Comparison of ENCODE assay signal across 8 mouse cellular contexts in genomic region chr16:20301770-20302649, GRCm38 (mm10). TPM values are rescaled to one million over a fixed set of nuclear protein-coding genes. Genes with fewer than 3 reads are reported as not detected.
DNase-seq lines count a peak whose midpoint lies in the region; ATAC-seq and TF ChIP-seq lines count a peak whose summit lies in the region.

TSS of gene Parl (minus strand) at chr16:20302387.

- H3K27ac ChIP-seq in heart, embryonic 11.5 days (ENCODE audit: low read depth, low read length): peak within 1 kb of the TSS; percentile 64
- peak within 1 kb of the TSS; percentile 74 for H3K27ac ChIP-seq in kidney, embryonic 16.5 days (ENCODE audit: low read length)
- H3K27ac ChIP-seq in liver, embryonic 11.5 days (ENCODE audit: low read depth, low read length): peak within 1 kb of the TSS; percentile 71
- peak within 1 kb of the TSS; percentile 85 for H3K27ac ChIP-seq in stomach, embryonic 14.5 days (ENCODE audit: low read length)

- H3K9me3 ChIP-seq in erythroblast, embryonic 14.5 days (ENCODE audit: control insufficient read depth, low read length): no peaks in the 10 kb centered on the region
- no peaks in the 10 kb centered on the region for H3K9me3 ChIP-seq in heart, embryonic 11.5 days (replicated peaks; ENCODE audit: control insufficient read depth, low read length)
- no peaks in the 10 kb centered on the region for H3K9me3 ChIP-seq in kidney, embryonic 16.5 days (ENCODE audit: low read length)
- no peaks in the 10 kb centered on the region for H3K9me3 ChIP-seq in liver, embryonic 11.5 days (ENCODE audit: control insufficient read depth, low read length)
- H3K9me3 ChIP-seq in stomach, embryonic 14.5 days (ENCODE audit: control insufficient read depth, low read depth, low read length): no peaks in the 10 kb centered on the region

- WGBS in heart, embryonic 11.5 days (ENCODE audit: insufficient replicate concordance): under 1% methylated on average over 52 of the region's 52 CpGs
- WGBS in kidney, embryonic 16.5 days: under 1% methylated on average over 52 of the region's 52 CpGs
- under 1% methylated on average over 51 of the region's 52 CpGs for WGBS in liver, embryonic 11.5 days
- under 1% methylated on average over 51 of the region's 52 CpGs for WGBS in stomach, embryonic 14.5 days

- H3ac ChIP-seq in C2C12 (ENCODE audit: control insufficient read depth, insufficient read length, low read depth): peak within 1 kb of the TSS; percentile 87

- H3K4me1 ChIP-seq in erythroblast, embryonic 14.5 days (ENCODE audit: control insufficient read depth): peaks cover 28% of the 10 kb centered on the region
- peaks cover 12% of the 10 kb centered on the region; the same call in 1 of the 2 replicates for H3K4me1 ChIP-seq in heart, embryonic 11.5 days (ENCODE audit: control insufficient read depth, insufficient read depth, low read length)
- peaks cover 15% of the 10 kb centered on the region for H3K4me1 ChIP-seq in kidney, embryonic 16.5 days (ENCODE audit: insufficient read depth, low read length)
- peaks cover 17% of the 10 kb centered on the region for H3K4me1 ChIP-seq in liver, embryonic 11.5 days (replicated peaks; ENCODE audit: control insufficient read depth, insufficient read depth, low read length)
- H3K4me1 ChIP-seq in stomach, embryonic 14.5 days (ENCODE audit: control insufficient read depth, insufficient read depth, low read length): peaks cover 8% of the 10 kb centered on the region; the same call in 1 of the 2 replicates

- peak; percentile 80 for ATAC-seq in heart, embryonic 11.5 days (replicated peaks; ENCODE audit: insufficient number of reproducible peaks, low FRiP score, low TSS enrichment)
- peak; percentile 88 for ATAC-seq in kidney, embryonic 16.5 days (ENCODE audit: low FRiP score, low TSS enrichment)
- peak; percentile 92 for ATAC-seq in liver, embryonic 11.5 days (replicated peaks; ENCODE audit: low FRiP score)
- peak; percentile 88 for ATAC-seq in stomach, embryonic 14.5 days (ENCODE audit: insufficient number of reproducible peaks, insufficient read depth, low FRiP score, low read depth)

- peak; percentile 45; the same call in 1 of the 2 replicates for TF ChIP-seq POLR2A in brain, embryonic 14.5 days (IDR thresholded peaks at IDR 0.05; ENCODE audit: borderline replicate concordance, extremely low read depth, insufficient read depth, insufficient read length, poor library complexity, severe bottlenecking)

- peaks cover 53% of the 10 kb centered on the region for H3K79me2 ChIP-seq in C2C12 (ENCODE audit: control insufficient read depth, insufficient read depth)

- no peaks in the 10 kb centered on the region for H3K27me3 ChIP-seq in C2C12 (ENCODE audit: control insufficient read depth, insufficient read depth, insufficient read length)
- no peaks in the 10 kb centered on the region for H3K27me3 ChIP-seq in erythroblast, embryonic 14.5 days (ENCODE audit: control insufficient read depth)
- H3K27me3 ChIP-seq in heart, embryonic 11.5 days (ENCODE audit: control insufficient read depth, insufficient read depth, low read length): no peaks in the 10 kb centered on the region
- no peaks in the 10 kb centered on the region for H3K27me3 ChIP-seq in kidney, embryonic 16.5 days (ENCODE audit: insufficient read depth, low read length)
- no peaks in the 10 kb centered on the region; the same call in 1 of the 2 replicates for H3K27me3 ChIP-seq in liver, embryonic 11.5 days (replicated peaks; ENCODE audit: control insufficient read depth, insufficient read depth, low read length)
- H3K27me3 ChIP-seq in stomach, embryonic 14.5 days (ENCODE audit: control insufficient read depth, insufficient read depth, low read length): no peaks in the 10 kb centered on the region

- peak within 1 kb of the TSS; percentile 73 for H3K4me2 ChIP-seq in heart, embryonic 11.5 days
- H3K4me2 ChIP-seq in kidney, embryonic 16.5 days (replicated peaks; ENCODE audit: low read depth, low read length): peak within 1 kb of the TSS; percentile 83
- H3K4me2 ChIP-seq in liver, embryonic 11.5 days: peak within 1 kb of the TSS; percentile 87
- peak within 1 kb of the TSS; percentile 90 for H3K4me2 ChIP-seq in stomach, embryonic 14.5 days (replicated peaks; ENCODE audit: low read depth, low read length)

- peaks cover 23% of the 10 kb centered on the region for H3K36me3 ChIP-seq in C2C12 (ENCODE audit: control insufficient read depth, insufficient read depth)
- peaks cover 11% of the 10 kb centered on the region for H3K36me3 ChIP-seq in erythroblast, embryonic 14.5 days (ENCODE audit: control insufficient read depth)
- H3K36me3 ChIP-seq in heart, embryonic 11.5 days (ENCODE audit: control insufficient read depth, insufficient read depth, low read length): peaks cover under 1% of the 10 kb centered on the region; the same call in 1 of the 2 replicates
- H3K36me3 ChIP-seq in kidney, embryonic 16.5 days (ENCODE audit: insufficient read depth, low read length): peaks cover 3% of the 10 kb centered on the region; the same call in 1 of the 2 replicates
- 0 out of 2 replicates have a peak, but pooled peaks cover 1% of the 10 kb centered on the region for H3K36me3 ChIP-seq in liver, embryonic 11.5 days (ENCODE audit: control insufficient read depth, insufficient read depth, low read length)
- H3K36me3 ChIP-seq in stomach, embryonic 14.5 days (ENCODE audit: control insufficient read depth, insufficient read depth, low read length): peaks cover 2% of the 10 kb centered on the region

- peak; percentile 87 for TF ChIP-seq CTCF in C2C12 (IDR thresholded peaks at IDR 0.05; ENCODE audit: control insufficient read depth, insufficient read depth, insufficient read length)
- TF ChIP-seq CTCF in brain, embryonic 14.5 days (IDR thresholded peaks at IDR 0.05; ENCODE audit: borderline replicate concordance, extremely low read depth, insufficient read depth, insufficient read length): peak; percentile 96

- H3K9ac ChIP-seq in heart, embryonic 11.5 days (ENCODE audit: low read depth, low read length): peak within 1 kb of the TSS; percentile 86
- peak within 1 kb of the TSS; percentile 82 for H3K9ac ChIP-seq in kidney, embryonic 16.5 days (replicated peaks; ENCODE audit: low read length)
- peak within 1 kb of the TSS; percentile 83 for H3K9ac ChIP-seq in liver, embryonic 11.5 days (ENCODE audit: low read depth, low read length)
- peak within 1 kb of the TSS; percentile 69 for H3K9ac ChIP-seq in stomach, embryonic 14.5 days (replicated peaks; ENCODE audit: low read depth, low read length)

- DNase-seq in brain, embryonic 14.5 days (ENCODE audit: low read depth): peak; percentile 96
- peak; percentile 84 for DNase-seq in liver, embryonic 11.5 days (ENCODE audit: low spot score)
- DNase-seq in naive thymus-derived CD4-positive, alpha-beta T cell, adult 2 months (ENCODE audit: low read depth): peak; percentile 96

- peak within 1 kb of the TSS; percentile 95 for H3K4me3 ChIP-seq in C2C12 (ENCODE audit: insufficient read depth, poor library complexity, severe bottlenecking)
- peak within 1 kb of the TSS; percentile 97 for H3K4me3 ChIP-seq in erythroblast, embryonic 14.5 days (replicated peaks)
- H3K4me3 ChIP-seq in heart, embryonic 11.5 days (ENCODE audit: low read depth, low read length): peak within 1 kb of the TSS; percentile 83
- peak within 1 kb of the TSS; percentile 91 for H3K4me3 ChIP-seq in kidney, embryonic 16.5 days (ENCODE audit: low read length)
- H3K4me3 ChIP-seq in liver, embryonic 11.5 days (ENCODE audit: low read depth, low read length): peak within 1 kb of the TSS; percentile 82
- H3K4me3 ChIP-seq in stomach, embryonic 14.5 days (ENCODE audit: low read depth, low read length): peak within 1 kb of the TSS; percentile 84

- H3K79me3 ChIP-seq in C2C12 (ENCODE audit: low read depth): peaks cover 40% of the 10 kb centered on the region

TF ChIP-seq in C2C12, 6 proteins besides CTCF, POLR2A, EP300 and RAD21:
- TF ChIP-seq USF1 (IDR thresholded peaks at IDR 0.05; ENCODE audit: low read depth) (peak; percentile 54), MYOD1 (IDR thresholded peaks at IDR 0.05; ENCODE audit: control insufficient read depth, insufficient read length, low read depth) (no peak), MAX (IDR thresholded peaks at IDR 0.05) (peak; percentile 69)

RNA-seq across cellular contexts. Expression of gene Parl, which starts in this region (rescaled TPM):
- 179 TPM for polyA plus RNA-seq in C2C12 (2012; fragmentation: generic; extraction: Trizol)
- polyA plus RNA-seq in brain, embryonic 14.5 days (2012; rRNA removed): 53.9 and 54.6 TPM in 2 replicates
- 8.2 and 12.1 TPM in 2 replicates for polyA plus RNA-seq in erythroblast, embryonic 14.5 days (2012)
- 78.0 and 79.7 TPM in 2 replicates for polyA plus RNA-seq in heart, embryonic 11.5 days (2014; fragmentation: Nextera tagmentation; extraction: Ambion mirVana)
- polyA plus RNA-seq in kidney, embryonic 16.5 days (2015; fragmentation: Nextera tagmentation; extraction: Ambion mirVana): 86.1 and 91.2 TPM in 2 replicates
- polyA plus RNA-seq in liver, embryonic 11.5 days (2014; fragmentation: Nextera tagmentation; extraction: Ambion mirVana): 87.6 and 89.4 TPM in 2 replicates
- polyA plus RNA-seq in stomach, embryonic 14.5 days (2014; fragmentation: Nextera tagmentation; extraction: Ambion mirVana): 76.3 and 83.4 TPM in 2 replicates

Comparison
In these comparisons a context has a peak if more than half of its experiments do, and no peak if none do; other contexts are left out.
1. Peak in every context shown above with its lines: DNase-seq, ATAC-seq, H3K4me3 ChIP-seq and H3K27ac ChIP-seq.